Mouse (Mus musculus): ENCODE measurements around the gene Ltb4r2.

Ltb4r2 gene

DNA sequence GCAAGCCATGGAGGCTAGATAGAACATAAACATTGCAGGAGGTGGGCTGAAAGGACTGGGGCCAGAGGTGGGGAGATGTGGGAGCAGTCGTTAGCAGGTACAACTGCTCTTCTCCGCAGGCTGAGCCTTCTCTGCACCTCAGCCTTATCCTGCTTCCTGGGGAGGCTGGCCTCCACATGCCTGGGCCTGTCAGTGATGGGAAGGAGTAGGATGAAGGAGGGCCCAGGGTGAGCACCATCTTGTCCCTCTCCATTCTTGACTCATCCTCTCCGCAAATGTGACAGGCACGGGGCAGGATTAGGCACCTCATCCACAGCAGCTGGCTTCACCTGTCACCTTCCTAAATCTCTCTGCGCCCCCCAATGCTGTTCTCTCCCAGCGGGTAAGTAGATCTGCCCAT is at the start of gene Ltb4r2:
TSS of gene Ltb4r2 (plus strand) at position 266 of the 400 bp plus-strand sequence.
- DNase-seq, result no peak

DNA sequence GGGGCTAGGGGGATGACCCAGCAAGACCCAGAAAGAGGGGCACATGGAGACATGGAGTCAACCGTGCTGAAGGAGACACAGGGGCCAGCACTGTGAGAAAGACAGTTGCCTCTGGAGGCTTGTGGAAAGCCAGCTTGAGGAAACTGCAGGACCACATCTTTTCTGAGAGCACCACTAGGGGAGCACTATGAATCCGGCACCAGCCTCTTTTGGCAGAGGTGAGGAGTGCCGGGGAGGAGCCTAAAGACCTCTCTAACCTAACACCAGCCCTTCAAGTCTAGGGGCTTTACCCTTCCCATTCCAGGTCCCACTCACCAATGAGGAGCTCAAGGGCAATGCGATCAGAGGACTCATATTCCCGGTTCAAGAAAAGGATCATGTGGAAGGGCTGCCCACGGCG is 49.4 kb upstream of the Ltb4r2 start:
- no peak for DNase-seq

DNA sequence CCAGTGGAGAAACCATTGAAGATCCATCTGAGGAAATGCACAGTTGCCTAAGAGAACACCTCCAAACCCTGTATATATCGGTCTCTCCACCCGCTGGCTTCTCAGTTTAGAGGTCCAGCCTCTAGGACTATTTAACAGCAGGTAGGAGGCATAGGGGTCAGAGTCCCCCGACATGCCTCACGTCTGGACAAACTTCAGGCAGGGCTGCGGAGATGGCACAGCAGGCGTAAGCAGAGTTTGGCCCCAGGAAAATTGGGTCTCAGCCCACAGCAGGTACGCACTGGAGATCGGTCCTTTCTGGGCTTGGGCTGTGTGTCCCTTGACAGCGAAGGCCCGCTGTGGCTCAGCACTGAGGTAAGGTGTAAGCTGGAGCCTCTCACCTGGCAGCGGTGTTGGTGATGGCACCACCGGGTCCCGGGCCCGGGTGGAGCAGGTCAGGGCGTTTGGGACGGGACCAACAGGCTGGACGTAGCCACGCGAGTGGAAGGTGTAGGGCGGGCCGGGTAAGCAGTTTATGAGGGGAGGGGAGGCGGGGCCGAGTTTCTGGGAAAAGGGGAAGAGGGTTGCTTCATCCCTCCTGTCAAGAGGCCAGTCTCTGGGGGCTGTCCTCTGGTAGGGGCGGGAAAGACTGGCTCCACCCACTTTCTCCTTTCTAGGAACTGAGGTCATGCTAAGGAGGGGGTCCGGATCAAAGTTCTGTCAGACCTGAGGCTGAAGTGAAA is 48.1 kb upstream of the Ltb4r2 start:
- DNase-seq, result peak; percentile 70 to 73

DNA sequence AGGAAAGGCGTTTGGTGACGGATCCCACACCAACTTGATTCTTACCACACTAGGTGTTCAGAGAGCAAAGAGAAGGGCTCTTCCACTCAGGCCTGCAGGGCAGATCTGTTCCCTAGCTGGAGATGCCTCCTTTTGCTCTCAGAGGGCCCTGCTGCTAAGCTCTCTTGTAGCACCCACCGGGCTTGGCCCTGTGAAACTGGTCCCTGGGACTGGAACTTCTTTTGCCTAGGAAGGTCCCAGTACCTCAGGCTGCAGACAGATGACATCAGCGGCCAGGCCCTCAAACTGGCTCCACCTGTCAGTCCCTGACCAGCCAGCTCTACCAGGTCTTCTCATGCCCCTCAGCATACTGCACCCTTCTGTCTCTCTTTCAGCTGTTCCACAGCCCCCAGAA is 47.5 kb upstream of the Ltb4r2 start, which contains the start of gene Tgm1:
TSS of gene Tgm1 (minus strand) at position 198 of the 394 bp plus-strand sequence.
- DNase-seq, result no peak

DNA sequence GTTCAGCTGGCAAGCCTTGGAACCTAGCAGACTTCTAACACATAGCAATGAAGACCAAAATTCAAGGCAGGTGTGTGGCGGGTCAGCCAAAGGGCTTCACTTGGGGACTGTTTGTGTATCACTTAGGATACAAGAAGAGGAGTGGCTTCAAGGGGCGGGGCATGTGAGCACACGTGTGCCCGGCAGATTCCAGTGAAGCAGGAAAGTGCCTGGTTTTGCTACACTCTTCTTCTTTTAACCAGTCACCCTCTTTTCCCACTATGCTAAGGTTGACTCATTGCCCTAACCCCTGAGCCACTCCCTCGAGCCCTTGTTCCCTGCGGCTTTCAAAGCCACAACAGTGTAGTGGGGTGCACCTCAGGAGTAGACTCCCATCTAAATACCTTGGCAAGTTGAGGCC is 46.3 kb upstream of the Ltb4r2 start:
- peak; percentile 42 to 49 for DNase-seq

DNA sequence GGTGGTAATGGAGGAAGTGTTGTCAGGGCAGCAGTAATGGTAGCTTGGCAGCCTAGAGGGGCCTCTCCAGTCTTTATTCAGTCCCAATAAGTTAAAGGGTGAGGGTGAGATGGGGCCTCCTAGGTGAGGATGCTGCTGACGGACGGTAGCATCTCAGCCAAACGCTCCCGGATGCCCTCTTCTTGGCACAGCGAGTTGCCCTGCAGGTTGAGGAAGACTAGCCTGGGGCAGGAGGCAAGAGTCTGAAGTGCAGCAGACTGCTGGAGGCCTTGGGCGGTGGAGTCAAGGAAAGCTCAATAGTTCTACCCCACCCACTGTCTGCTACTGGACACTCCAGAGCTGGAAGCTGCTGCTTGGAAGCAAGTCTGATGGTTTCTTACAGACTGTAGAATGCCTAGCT is 45.0 kb upstream of the Ltb4r2 start:
- no peak for DNase-seq

DNA sequence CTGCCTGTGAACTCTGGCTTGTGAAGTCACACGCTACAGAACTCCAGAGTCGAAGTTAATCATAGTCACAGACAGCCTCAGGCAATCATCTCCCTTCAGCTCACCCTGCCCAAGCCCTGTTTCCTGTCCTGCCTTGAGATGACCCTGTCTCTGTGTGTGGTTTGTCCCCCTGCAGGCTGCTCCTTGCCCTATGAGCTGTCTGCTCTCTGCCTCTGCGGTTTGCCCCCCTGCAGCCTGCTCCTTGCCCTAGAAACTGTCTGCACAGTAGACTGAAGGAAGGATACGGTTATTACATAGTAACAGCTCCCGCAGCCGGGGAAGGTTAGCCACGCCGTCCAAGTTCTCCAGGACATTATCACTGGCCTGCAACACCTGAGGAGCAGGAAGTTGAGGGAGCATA is 44.3 kb upstream of the Ltb4r2 start:
- no peak for DNase-seq

DNA sequence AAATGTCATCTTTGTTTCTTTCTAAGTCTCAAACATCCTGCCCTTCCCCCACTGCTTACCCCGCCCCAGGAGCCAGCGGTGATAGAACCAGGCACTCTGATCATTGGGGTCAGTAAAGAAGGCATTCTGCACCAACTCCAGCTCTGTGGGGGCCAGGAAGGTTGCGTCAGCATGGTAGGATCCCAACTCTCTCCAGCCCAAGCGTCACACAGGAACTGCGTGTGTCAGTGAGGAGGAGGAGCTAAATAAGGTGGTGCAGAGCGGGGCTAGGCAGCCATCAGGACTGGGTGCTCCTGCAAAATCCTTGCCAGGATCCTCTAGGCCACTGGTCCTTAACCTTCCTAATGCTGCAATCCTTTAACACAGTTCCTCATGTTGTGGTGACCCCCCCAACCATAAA is 41.5 kb upstream of the Ltb4r2 start:
- no peak for DNase-seq

DNA sequence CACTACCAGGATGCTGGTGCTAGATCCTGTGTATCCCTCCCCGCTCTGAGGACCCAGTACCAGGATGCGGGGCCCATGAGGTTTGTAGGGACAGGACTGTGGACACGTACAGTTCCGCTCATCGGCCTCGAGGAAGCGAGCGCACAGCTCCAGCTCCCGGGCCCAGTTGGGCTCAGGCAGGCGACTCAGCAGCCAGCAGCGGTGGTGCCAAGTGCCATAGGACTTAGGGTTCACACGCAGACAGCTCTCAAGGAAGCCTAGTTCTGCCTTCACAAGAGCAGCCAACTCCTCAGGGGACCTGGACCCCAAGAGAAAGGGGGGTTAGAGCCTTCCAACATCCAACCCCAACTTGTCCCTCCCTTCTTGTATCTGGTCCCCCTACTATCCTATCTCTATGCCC is 40.6 kb upstream of the Ltb4r2 start:
- no peak for DNase-seq

DNA sequence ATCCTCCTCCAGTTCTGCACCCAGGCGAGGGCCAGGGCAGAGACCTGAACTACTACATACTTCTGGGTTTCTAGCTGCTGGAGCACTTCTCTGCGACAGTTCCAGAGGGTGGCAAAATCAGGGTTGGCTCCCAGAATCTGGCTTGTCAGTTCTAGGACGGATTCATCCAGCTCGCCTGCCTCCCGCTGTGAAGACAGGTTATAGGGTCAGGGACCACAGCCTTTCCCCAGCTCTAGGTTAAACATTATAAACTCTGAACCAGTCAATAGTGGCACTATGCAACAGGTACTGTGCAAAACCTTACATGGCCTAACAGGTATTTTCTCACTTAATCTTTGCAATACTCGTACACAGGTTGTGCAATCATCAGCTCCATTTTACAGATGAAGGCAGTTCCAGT is 40.2 kb upstream of the Ltb4r2 start:
- DNase-seq, result no peak

DNA sequence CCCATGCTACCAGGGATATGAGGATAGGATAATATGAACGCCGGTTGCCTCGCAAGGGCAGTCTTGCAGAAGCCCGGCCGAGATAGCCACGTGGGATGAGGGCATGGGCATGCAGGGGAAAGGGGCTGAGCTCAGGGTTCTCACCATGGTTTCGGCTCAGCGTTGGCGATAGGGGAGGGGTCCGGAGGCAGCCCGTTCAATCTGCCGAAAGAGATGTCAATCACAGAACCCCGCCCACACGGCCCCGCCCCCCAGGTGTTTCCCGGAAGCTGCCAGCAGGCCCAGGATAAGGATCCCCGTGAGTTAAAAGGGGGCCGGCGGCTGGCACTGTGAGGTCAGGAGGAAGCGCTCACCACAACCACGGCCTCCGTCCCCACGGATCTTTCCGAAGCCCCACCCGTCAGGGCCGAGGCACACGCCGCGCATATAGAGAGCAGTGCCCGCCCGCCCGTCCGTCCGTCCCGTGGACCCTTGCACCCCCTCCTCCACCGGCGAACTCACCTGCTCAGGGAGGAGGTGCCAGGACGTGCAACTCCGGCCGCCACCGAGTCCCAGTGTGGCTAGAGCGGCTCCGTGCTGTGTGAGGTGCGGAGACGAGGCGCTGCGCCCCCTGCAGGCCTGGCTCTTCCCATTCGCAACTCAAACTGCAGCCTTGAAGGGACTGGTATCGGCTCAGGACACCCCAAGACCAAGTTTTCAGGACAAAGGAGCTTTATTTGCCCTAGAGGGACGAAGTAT is 39.4 kb upstream of the Ltb4r2 start, which contains the start of gene Rabggta:
TSS of gene Rabggta (minus strand) at position 564 of the 738 bp plus-strand sequence.
- DNase-seq, result peak; percentile 94

DNA sequence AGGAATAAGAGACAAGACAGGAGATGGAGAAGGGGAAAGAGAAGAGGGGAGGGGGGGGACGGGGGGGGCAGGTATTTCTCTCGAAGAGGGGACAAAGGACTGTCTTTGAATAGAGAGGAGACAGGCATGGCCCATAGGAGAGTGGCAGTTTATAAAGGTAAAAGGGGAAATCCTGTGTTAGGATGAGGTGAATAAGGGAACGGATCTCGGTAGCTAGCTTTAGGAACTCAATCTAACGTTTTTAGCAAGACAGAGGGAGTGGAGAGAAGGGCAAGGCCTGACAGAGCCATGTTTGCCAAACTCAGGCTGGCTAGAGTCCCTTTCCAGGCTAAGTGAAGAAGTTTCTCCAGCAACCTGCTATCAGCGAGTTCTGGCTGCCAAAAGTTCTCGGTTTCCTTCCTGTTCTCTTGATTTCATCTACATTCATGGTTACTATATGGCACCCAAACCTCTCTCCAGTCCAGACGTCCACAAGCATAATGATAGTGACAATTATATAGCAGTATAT is 38.7 kb upstream of the Ltb4r2 start:
- no peak for DNase-seq

DNA sequence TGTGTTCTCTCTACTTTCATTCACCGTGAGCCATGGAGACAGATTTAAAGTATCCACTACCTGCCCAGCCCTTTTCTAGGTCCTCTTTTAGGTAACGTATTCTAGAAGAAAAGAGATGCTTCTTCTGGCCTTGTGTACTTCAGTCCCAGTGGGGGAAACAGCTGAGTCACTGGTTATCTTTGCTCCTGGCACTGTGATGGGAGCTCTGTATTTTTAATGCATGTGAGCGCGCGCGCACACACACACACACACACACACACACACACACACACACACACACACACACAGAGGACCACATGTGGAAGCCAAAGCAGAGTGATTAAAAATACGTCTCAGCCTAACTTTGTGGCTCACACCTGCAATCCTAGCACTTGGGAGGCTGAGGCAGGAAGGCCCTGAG is 37.8 kb upstream of the Ltb4r2 start:
- DNase-seq, result no peak

DNA sequence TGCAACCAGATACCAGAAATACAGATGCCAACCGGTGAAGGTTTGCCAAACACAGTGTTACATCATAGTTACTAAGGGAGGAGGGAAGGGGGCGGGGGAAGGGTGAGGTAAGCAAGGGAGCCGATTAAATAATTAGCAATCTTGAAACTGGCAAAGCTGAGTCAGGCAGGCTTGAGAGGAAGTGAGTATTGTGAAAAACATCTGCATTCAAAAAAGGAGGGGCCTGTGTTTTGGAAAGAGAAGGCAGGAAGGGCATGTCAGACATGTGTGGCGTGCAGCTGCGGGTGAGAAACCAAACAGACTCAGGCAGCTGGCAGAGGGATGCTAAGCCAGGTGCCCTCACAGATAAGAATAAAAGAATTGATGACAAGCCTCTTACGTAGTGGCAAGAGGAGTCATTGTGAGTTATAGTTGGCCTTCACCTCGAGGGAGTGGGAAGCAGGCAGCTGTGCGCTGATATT is 36.8 kb upstream of the Ltb4r2 start:
- peak; percentile 50 to 60 for DNase-seq

DNA sequence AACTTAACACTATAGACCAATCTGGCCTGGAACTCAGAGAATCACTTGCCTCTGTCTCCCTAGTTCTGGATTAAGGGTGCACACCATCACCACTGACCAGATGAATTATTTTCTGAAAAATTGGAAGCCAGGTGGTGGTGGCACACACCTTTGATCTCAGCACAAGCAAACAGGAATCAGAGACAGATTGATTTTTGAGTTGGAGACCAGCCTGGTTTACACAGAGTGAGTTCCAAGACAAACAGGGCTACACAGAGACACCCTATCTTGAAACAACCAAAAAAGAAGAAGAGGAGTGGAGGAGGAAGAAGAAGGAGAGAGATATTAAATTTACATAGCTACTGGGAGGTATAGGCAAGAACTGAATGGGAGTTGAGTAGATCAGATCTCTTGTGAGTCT is 35.0 kb upstream of the Ltb4r2 start:
- no peak for DNase-seq

DNA sequence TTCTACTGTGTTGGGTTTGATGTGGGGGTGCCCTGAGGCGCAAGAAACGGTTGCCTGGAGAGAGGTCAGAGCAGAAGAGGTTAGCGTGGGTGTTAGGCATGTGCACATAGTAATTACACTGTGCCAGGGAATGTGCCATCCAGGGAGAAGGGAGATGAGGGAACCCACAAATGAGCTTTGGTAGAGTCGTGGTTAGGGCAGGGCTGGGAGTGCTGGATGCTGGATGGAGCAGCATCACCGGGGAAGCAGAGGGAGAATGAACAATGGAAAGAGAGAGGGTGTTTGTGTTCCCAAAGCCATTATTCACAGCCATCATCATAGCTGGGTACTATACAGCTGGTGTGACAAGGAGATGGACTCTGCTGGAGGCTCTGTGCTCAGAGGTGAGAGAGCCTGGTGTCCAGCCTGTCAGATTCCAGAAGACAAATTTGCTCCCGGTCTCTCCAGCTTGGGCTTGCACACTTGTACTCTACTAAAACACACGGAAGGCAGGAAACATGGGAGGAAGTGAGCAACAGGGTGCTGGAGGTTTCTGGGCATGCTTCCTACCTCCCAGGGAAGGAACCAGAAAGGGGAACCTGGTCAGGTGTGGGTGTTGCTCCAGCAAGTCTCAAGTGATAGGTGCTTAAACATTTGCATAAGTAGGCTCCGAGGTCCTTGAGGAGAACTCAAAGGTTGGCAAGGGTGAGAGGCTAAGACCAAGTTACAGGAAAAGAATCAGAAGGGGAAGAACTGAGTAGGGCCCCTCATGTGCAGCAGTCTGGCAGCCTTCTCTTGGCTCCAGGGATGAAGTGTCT is 33.1 kb upstream of the Ltb4r2 start:
- DNase-seq, result no peak

DNA sequence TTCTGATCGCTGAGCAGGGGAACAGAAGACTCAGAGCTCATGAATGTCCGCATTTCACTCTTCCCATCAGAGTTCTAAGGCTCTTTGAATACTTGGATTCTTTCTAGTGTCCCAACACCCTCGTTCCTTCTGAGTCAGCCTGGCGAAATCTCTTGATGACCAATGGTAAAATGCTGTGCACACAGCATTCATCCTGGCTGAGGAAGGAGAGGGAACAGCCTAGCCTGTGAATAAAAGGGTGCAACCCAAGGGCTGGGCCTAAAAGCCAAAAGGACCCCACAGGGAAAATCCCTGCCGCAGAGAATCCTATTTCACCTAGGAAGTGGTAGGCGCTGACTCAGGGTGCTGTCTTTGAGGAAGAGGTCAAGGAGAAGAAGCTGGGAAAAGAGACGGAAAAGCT is 31.1 kb upstream of the Ltb4r2 start:
- no peak for DNase-seq

DNA sequence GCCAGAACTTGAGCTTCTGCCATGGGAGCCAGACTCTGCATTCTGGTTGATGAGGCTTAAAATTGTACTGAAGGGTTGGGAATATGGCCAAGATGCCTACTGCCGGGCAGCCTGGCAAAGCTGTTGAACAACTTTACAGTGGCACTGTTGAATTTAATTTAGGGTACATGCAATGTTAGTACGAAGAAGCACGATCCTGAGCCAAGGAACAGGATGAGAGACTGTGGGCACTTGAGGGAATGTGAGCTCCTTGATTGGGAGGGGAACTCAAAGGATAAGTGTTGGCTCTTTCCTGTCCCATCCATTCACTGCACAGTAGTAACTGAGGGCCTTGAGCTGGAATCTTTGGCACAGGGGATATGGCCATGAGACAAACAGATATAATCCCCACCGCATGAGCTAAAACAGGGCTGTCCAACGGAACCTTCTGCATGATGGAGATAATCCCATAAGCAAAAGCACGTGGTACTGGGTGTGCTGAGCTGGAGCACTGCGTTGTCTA is 30.6 kb upstream of the Ltb4r2 start:
- no peak for DNase-seq

DNA sequence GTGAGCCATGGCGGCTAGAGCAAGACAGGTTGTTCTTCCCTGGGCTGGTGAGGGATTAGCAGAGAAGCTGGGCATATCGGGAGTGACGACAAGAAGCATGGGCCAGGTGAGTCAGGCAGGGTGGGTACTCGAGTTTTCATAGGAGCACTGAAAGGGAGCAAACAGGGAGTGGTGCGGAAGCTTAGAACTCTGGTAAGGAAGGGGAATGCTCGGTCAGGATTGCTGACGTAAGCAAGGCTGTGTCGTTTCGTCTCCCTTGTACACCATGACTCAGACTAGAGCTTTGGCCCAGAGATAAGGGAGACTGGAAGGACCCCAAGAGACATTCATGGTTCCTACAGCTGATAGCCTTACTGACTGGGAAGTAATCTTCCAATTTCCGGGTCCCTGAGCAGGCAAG is 27.3 kb upstream of the Ltb4r2 start:
- no peak for DNase-seq

DNA sequence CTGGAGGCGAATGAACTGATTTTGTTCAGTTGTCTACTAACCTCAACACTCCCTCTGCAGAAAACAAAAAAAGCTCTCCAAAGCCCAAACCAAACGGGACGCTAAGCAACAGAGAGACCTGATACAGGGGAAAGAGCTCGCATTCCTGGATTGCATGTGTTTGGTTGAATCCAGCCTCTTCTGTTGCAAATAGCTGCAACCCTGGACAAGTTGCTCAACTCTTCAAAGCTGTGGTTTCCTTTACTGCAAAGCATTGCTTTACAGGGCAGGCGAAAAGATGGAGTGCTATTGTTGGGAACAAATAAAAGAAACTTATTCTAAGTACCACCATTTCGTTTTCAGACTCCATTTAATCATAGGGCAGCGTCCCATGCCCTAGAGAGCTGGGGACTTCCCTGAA is 26.4 kb upstream of the Ltb4r2 start:
- no peak for DNase-seq

DNA sequence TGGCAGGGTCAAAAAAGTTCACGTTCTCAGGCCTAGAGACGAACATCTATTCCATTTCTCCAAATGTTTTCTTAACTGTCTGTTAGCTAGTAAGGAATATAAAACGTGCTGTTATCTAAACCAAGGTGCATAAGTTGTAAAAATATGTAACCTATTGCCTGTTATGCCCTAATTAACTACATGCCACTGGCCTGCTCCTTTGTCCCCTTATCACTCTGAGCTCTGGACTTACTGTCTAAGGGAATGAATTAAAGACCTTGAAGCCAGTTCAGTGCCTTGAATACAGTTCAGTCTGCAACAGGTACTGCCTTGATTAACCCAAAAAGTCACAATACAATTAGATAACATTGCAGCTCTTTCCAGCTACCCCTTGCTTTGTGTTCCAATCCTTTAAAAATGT is 25.9 kb upstream of the Ltb4r2 start:
- DNase-seq, result no peak

DNA sequence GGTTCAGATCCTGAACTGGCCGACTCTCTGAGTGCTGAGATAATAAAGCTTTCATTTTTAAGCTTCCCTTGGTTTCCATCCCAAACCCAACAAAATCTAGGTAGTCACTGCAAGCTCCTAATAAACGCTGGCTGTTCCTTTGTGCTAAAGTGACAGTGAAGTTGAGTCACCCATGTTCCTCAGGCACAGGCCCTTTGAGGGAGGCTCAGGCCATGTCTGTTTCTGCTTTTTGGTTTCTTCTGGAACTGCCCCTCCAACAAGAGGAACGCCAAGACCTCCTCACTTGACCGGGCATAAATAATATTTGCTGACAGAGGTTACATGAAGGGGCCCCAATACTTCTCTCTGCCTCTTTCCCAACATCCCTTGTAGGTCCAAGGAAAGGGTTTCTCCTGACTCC is 25.5 kb upstream of the Ltb4r2 start:
- DNase-seq, result no peak

DNA sequence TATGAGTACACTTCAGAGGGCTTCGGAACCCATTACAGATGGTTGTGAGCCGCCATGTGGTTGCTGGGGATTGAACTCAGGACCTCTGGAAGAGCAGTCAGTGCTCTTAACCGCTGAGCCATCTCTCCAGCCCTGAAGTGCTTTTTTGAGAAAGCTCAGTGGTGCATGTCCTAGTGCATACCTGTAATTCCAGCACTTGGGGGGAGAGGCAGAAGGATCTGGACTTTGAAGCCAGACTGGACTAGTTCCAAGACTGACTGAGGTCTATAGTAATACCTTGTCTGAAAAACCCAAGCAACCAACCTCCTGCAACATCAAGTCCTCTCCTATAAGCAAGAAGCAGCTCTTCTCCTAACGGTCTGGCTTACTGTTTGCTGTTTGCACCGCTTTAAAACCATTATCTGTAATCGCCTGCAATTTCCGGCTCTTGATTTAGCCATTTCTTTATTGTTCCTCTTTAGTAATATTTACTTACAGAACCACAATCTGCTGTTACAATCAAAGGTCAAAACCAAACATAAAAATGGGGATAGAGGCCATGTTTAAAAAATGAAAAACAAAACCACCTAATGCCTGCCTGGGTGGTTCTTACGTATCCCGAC is 24.0 kb upstream of the Ltb4r2 start:
- DNase-seq, result no peak

All from lung, postnatal 4 days (tissue).